Mouse (Mus musculus) layer of hippocampus, postnatal 14 days (tissue): Measurements from ENCODE around the gene Tbx6. TPM values are rescaled to one million over a fixed set of nuclear protein-coding genes. Genes with fewer than 3 reads are reported as not detected.

Source experiments
- DNase-seq, 2 experiments: peaks; one replicate each; pipeline ENCODE4 v3.0.0; 2021 to 2022; ENCODE audit warnings: low spot score in 2 of 2, mixed read lengths in 1 of 2
- long read RNA-seq, 2 experiments: library from polyadenylated mRNA; stranded (forward); transcript quantifications; one replicate each; pipeline ENCODE4 v2.0.0; 2021
- total RNA-seq, 2 experiments: library from RNA; stranded (reverse); gene quantifications; 2 replicates each; pipeline ENCODE4 v1.2.3; 2021

Tbx6 gene
- total RNA-seq, result under 1 TPM; 0.53 to 0.57 TPM
- long read RNA-seq, experiment 1, result 0 reads
- long read RNA-seq, experiment 2, result 0 reads

DNA sequence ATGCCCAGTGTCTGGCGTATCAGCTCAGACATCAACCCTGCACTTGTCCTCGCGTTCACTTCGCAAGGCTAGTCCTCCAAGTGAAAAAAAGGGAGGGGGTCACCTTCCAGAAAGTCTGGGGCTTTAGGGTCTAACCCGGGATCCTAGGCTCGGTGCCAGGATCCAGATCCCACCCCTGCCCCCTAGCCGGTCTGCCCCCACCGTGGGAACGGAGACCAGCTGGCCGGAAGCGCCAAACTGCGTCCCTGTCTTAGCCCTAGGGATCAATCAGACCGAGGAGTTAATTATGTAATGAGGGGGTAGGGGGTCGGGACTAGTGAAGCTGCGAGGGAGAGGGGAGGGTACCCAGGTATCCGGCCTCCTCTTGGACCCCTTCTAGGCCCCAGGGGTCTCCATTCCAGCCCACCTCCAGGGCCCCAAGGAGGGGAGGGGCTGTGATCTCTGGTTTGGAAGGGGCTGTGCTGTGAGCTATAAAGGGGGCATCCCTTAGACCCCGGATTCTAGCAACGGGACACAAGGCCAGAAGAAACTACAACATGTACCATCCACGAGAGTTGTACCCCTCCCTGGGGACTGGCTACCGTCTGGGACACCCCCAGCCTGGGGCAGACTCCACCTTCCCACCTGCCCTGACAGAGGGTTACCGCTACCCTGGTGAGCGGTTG, at the start of gene Tbx6:
TSS of gene Tbx6 (plus strand) at position 513 of the 665 bp plus-strand sequence.
- DNase-seq, result no peak

DNA sequence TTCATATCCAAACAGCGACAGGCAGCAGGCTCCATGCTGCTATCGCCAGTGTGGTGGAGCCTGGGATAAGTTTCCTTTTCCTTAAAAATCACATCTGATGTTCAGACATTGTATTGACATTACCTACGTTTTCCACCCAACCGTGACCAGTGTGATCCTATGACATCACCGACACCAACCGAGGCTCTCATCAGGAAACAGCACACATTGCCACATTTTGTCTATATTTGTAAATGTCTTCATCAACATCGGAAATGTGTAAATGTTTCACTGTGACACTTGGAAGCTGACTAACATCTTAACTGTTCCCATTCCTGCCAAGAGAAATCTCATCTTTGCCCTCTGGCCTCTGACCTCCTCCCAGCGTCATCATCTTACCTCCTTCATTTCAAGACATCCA, 45.2 kb upstream of the Tbx6 start:
- no peak for DNase-seq

DNA sequence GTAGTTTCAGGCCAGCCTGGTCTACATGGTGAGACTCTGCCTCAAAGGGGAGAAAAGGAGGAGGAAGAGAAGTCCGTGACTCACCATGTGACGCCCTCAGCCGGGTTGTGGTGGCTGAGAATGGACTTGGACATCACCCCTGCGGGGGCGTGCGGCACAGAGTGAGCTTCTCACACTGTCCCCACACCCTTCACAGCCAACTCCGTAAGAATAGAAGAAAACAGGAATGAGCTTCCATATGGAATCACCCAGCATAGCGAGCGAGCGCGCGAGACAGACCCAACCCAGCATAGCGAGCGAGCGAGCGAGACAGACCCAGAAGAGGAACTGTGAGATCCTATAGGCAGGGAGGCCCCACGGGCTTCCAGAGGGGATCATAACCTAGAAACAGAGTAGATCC, 41.7 kb upstream of the Tbx6 start:
- no peak for DNase-seq

DNA sequence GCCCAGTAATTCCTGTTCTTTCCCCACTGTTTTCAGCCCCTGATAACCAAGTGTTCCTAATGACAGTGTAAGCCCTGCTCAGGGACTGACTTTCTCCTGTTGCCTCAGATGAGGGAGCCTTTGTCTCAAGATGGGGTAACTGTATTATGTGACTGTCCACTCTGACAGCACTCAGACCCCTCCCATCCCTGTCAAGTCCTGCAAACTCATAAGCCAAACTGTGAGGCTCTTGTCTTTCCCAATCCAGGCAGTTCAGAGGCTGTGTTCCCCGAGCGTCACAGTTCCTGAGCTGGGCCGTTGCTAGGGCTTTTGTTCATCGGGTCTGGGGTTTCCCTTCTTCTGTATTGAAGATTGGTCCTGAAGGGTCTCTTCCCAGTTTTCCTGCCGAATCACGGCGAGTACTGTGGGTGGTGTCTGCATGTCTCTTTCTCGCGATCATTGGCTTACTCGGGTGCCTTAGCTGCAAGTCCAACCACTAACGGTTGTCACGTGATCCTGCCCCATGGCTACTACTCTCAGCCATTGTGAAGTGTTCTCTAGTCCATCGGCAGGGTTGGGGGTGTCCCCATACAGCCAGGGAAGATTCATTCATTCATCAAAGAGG, 41.0 kb upstream of the Tbx6 start:
- no peak for DNase-seq

DNA sequence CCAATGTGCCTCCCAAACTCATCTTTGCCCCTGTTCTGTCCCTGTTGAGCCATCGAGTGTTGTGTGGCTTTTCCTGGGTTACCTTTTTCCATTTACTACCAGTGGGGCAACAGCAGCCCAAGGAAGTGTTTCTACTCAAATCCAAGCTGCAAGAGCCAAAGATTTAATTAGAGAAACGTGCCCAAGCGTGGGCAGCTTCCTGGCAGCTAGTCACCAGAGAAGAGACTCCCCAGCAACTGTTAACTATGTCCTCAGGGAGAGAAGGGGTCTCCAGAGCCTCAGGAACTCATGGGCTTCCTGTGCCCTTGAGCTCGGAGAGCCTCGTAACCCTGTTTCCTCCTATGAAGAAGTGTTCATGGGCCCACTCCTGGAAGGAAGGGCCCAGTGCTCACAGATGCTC, 40.3 kb upstream of the Tbx6 start:
- no peak for DNase-seq

DNA sequence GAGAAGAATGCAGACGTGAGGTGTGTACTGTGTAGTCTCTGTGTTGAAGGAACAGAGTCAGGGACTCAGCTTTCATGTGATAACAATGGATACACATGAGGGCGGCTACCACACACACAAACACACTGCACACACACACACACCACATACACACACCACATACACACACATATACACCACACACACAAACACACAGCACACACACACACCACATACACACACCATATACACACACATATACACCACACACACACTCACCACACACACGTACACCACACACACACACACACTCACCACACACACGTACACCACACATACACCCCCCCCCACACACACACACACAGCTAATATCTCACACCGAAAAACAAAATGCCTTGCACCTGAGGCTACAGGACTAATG, 39.8 kb upstream of the Tbx6 start:
- DNase-seq, result no peak

DNA sequence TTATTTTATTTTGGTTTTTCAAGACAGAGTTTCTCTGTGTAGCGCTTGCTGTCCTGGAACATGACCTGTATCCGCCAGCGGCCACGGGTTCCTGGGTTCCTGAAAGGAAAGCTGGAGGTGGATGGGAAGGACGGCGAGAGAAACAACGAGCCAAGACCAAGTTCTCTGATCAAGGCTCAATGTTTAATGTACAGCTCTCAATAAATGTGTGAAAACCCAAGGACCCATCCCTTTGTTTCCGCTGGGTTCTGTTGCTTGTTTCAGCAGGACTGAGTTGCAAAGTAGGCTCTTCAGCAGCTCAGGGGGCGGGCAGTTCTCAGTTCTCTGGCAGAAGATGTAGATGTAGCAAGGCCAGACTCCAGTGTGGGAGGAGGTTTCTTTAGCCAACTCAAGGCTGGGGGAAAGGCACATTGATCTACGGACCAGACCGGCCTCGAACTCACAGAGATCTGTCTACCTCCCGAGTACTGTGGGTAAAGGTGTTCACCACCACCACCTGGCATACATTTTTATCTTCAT, 39.3 kb upstream of the Tbx6 start:
- no peak for DNase-seq

DNA sequence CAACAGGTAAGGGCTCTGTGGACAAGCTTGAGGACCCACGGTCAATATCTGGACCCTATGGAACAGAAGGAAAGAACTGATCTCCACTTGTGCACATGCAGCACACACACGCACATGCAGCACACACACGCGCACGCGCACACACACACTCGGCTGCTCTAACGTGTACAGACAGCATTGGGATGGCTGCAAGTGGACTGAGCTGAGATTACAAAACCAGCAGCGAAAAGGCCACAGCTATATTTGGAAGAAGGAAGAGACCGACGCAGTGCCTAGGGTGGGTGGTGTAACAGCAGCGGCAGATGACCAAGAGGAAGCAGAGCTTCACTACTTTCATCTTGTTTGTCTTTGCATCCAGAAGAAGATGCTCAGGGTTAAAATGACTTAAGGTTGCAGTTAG, 35.2 kb upstream of the Tbx6 start:
- no peak for DNase-seq

DNA sequence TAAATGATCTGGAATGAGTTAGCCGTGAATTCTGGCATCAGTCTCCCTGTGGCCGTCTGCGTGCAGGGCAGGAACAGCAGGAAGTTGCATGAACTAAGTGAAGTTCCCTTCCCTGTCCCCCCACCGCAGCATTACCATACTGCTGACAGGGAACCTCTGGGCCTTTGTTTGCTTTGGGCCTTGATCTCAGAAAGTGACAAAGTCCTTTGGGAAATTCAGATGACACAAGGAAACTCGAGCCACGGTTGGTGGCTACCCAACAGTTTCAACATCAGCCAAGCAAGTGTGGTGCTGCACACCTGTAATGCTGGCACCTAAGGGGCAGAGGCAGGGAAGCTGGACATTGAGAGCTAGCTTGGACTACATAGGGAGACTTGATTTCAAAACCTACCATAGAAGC, 34.5 kb upstream of the Tbx6 start:
- DNase-seq, result no peak

DNA sequence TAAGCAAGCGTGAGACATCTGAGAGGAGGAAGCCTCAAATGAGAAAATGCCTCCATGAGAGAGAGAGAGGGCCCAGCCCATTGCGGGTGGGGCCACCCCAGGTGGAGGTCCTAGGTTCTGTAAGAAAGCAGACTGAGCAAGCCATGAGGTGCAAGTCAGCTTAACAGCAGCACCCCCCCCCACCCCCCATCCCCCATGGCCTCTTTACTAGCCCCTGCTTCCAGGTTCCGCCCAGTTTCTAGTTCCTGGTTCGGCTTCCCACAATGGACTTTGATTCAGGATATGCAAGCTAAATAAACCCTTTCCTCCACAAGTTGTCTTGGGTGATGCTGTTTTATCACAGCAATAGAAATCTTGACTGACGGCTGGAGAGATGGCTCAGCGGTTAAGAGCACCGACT, 32.5 kb upstream of the Tbx6 start:
- no peak for DNase-seq

DNA sequence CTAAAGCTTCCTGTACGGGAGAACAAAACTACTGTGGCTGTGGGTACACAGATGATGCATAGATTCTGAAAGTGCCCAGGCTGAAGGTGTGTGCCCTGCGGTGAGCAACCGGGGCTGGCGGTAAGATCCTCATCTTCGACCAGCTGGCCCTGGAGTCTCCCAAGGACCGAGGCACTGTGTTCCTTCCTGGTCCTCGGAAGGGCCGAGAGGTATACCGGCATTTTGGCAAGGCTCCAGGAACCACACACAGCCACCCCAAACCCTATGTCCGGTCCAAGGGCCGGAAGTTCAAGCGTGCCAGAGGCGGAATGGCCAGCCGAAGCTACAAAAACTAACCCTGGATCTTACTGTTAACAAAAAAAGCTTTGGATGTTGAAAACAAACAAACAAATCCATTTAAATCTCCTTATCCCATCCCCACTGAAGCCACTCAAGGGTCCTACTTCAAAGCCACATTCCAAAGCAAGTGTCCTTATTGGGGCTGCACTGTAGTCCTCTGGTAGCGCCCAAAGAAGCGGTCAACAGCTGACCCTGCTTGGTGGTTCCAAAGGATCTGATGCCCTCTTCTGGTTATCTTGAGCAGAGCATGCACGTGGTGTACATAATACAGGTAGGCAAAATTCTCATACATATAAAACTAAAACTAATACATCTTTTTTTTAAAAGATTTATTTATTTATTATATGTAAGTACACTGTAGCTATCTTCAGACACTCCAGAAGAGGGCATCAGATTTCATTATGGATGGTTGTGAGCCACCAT, 31.5 kb upstream of the Tbx6 start:
- DNase-seq, result no peak

DNA sequence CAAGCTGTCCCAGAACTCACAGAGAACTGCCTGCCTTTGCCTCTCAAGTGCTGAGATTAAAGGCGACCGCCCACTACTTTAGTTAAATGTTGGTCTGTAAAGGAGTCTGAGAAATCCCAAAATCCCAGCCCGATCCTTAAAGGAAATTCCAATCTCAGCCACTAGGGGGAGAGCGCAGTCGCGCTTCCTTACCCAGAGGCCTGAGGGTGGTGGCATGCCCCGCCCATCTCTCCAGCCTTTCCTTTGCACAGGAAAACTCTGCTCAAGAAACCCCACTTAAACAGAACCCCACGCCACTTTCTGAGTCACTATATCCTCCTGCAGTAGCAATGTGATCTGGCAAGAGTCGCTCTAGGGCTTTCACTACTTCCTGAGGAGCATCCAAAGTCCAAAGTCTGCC, 26.4 kb upstream of the Tbx6 start:
- no peak for DNase-seq

DNA sequence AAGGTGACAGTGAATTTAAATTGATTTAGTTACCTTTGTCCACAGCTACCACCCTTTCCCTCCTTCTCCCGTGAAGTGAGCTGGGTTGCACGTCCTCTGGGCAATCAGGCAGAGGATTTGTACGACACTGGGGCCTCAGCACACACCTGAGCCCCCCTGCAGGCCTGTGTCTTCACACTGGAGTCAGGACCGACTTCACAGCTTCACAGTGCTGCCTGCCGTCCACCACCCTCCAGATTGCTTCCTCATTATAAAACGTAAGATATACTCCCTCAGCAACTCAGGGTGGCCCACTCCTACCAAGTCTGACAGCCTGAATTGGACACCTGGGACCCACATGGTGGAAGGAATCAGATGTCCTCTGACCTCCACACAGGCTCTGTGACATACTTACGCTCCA, 22.7 kb upstream of the Tbx6 start:
- no peak for DNase-seq

DNA sequence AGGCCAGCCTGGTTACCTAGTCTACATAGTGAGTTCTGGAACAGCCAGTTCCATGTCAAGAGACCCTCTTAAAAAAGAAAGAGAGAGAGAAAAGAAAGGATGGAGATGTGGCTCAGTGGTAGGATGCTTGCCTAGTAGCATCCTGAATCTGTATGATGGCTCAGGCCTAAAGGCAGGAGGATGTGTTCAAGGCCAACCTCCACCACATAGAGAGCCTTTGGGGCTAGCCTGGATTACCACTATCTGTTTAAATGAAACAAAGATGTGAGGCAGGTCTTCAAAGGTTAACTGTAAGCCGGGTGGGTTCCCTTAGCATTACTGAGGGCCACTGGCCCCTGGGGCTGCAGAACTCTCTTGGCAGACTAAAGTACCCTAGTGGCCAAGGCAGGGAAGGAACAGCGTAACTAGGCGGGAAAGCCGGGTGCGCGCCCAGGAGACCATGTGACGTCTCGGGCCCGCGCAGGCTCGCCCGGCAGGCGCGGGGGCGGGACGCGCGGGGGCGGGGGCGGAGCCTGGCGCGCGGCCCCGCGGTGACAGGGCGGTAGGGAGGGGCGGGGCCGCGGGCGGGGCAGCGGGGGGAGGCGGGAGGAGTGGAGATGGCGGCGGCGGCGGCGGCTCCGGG, 22.1 kb upstream of the Tbx6 start, which contains the start of gene Mapk3:
TSS of gene Mapk3 (plus strand) at position 552 of the 622 bp plus-strand sequence.
- DNase-seq, result peak; percentile 87 to 91

DNA sequence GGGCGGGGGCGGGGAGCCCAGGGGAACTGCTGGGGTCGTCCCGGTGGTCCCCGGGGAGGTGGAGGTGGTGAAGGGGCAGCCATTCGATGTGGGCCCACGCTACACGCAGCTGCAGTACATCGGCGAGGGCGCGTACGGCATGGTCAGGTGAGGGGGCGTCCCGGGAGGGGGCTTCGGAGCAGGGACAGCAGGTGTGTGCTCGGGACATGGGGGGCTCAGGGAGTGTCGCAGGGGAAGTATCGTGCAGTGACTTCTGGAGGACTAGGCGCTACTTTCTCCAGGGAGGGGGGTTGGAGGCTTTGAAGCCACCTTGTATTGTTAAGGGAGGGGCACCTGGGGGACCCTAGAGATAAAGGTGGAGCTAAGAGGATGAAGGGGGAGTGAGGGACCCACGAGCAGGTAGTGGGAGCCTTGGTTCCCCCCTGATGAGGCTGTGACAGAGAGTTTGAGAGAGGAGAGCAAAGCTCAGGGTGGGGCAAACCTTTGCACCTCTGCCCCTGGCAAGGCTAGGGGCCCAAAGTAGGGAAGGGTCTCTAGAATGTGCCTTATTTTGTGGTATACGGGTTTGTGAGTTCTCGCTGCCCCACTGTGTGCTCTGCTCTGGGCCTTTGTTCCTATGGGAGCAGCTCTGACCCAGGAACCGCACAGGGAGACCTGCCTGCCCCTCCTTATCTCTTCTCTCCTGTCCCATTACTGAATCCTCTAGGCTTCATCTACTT, 21.5 kb upstream of the Tbx6 start:
- no peak for DNase-seq

DNA sequence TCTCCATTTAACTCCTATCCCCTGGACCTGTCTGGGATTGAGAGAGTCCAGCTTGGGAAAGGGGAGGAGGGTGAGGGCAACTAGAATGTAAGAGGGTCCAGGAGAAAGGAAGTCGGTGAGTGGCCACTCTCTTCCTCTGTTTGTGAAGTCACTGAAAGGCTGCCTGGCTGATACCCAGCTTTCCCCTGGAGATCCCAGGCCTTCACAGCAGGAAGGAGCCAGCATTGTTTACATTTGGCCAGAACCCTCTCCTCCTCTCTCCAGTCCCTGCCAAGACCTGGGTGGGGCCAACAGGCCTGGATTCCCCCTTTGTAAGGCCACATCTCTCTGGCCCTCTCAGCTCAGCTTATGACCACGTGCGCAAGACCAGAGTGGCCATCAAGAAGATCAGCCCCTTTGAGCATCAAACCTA, 20.9 kb upstream of the Tbx6 start:
- no peak for DNase-seq

DNA sequence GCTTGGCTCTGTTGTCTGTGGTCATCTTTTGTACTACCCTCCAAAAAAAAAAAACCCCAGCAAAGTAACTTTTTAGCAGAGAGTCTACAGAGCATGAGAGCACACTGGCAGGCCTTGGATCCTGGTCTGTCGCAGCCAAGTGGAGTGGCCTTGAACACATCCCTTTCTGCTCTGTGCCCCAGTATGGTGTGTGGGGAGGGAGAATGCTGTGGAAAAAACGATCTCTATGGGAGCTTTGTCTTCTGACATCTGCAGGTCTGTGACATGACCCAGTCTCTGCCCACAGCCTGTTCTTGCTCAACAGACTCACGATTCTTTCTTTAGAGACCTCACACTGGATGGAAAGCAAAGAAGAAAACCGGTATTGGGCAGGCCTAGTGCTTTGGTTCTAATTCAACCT, 20.3 kb upstream of the Tbx6 start:
- DNase-seq, result no peak

DNA sequence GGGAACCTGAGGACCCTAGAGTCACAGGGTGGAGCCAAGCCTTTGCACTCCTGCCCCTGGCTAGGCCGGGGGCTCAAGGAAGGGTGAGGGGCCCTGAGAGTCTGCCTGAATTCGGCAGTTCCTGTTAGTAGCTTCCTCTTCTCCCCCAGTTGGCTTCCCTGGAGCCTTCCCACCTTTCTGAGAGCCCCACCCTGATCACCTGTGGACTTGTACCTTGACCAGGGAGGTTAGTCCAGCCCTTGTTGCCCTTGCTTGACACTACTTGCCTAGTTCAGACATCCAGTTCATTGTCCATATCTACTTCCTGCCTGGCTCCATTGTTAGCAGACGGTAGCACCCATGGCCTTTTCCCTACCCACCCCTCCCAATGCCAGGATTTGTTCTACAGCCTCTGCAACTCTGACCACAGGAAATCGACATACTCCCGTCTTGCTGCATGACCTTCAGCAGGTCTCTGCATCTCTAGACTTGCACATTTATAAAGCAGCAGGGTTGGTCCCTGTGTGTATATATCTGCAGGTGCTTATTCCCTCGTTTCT, 19.7 kb upstream of the Tbx6 start:
- DNase-seq, result no peak

DNA sequence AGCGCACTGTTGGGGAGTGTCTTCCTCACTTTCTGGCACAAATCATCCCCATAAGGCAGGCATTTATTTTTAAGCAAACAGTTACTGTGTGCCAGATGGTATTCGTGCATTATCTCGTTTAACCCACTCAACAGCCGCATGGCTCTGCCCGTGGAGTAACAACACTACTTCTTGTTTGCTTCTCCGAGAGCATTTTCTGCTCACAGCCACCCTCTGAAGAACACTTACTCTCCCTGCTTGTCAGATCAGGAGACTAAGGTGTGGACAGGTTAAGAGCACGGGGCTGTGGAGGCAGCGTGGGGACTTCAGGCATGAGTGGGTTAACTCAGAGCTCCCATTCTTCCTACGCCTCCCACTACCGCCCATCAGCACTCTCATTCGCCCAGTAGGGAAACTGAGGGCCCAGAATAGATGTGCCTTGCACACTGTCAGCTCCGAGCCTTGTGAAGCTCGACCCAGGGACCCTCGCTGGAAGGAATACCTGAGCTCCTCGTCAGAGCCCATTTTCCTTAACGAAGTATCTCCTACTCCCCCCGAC, 18.7 kb upstream of the Tbx6 start:
- DNase-seq, result peak in 1 of 2 experiments; percentile 78

DNA sequence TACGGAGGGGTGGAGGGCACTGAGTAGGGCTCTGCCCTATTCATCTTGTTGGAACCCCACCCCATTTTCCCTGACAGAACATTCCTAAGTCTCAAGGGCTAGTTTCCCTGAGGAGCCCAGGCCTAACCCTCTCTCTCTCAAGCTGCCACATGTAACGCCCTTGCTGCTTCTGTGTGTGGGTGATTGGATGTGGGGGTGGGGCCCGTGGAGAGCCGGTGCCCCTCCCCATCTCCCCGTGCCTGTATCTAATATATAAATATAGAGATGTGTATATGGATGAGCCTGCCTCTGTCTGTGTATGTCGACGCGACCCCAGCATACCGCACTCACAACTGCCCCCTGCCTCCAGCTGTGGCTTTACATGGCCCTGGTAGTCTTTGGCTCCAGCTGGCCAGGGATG, 15.7 kb upstream of the Tbx6 start:
- DNase-seq, result no peak
